Mouse (Mus musculus): ENCODE data around the gene Hist1h2bf. TPM values are rescaled to one million over a fixed set of nuclear protein-coding genes. Genes with fewer than 3 reads are reported as not detected.
"Not testable (repeated sequence)": the region's sequence is repeated elsewhere in the genome, so short reads cannot be mapped to it uniquely, and the experiment has no call there.

The Hist1h2bf gene
- total and polyA plus RNA-seq, 3 experiments: 2.2 to 1,093 TPM; not detected in 1

- Histone ChIP-seq H3K9ac (ENCODE audit: control insufficient read depth, low read depth, low read length, poor library complexity, severe bottlenecking) (peak overlapping the region; percentile 73), H3K4me3 (ENCODE audit: control insufficient read depth in 1 of 2, insufficient read depth in 1 of 2, low read depth in 2 of 2, low read length in 2 of 2) (peak overlapping the region; percentile 6 to 47), H3K27ac (ENCODE audit: control insufficient read depth, low read depth, low read length) (peak overlapping the region; percentile 86), H3K36me3 (ENCODE audit: control insufficient read depth in 1 of 2, insufficient read depth in 2 of 2, low read length in 2 of 2) (peaks cover 0 to 30% of the 10 kb centered on the region in 2 experiments; a peak in 2 of 4 replicates)
- TF ChIP-seq UBTF (IDR thresholded peaks at IDR 0.05; ENCODE audit: borderline replicate concordance, insufficient read depth, low read depth, low read length): peak; percentile 90; the same call in 1 of the 2 replicates
- peak; percentile 94 to 97; a peak in 3 of 4 replicates for TF ChIP-seq POLR2A (IDR thresholded peaks at IDR 0.05; ENCODE audit: control insufficient read depth in 1 of 2, insufficient read depth in 1 of 2, low read depth in 1 of 2, low read length in 2 of 2, poor library complexity in 1 of 2)
- TF ChIP-seq POLR2AphosphoS5 (IDR thresholded peaks at IDR 0.05; ENCODE audit: borderline replicate concordance, low read depth, low read length): peak; percentile 93; the same call in 1 of the 2 replicates
- DNase-seq (ENCODE audit: low read depth, low spot score): peak; percentile 75
- not testable (repeated sequence) for H3K4me1 ChIP-seq (ENCODE audit: control insufficient read depth in 1 of 2, insufficient read depth in 2 of 2, low read length in 2 of 2); H3K27me3 ChIP-seq (ENCODE audit: control insufficient read depth in 1 of 2, insufficient read depth in 2 of 2, low read length in 2 of 2); H3K79me2 ChIP-seq (ENCODE audit: control insufficient read depth, insufficient read depth, low read length, poor library complexity); H3K9me3 ChIP-seq (replicated peaks; ENCODE audit: insufficient read depth, low read length)
These were observed 1.9 kb upstream of the Hist1h2bf start for GRCm38 (mm10) chr13:23575864-23576313.

GRCm38 (mm10) chr13:23575271-23575851 is 1.4 kb upstream of the Hist1h2bf start, which contains the start of gene Hist1h3d:
Gene Hist1h3d, plus strand, starts transcription at chr13:23575763.
- Histone ChIP-seq H3K27me3 (ENCODE audit: control insufficient read depth in 1 of 2, insufficient read depth in 2 of 2, low read length in 2 of 2) (no peaks in the 10 kb centered on the region), H3K79me2 (ENCODE audit: control insufficient read depth, insufficient read depth, low read length, poor library complexity) (peaks cover 6% of the 10 kb centered on the region; the same call in 1 of the 2 replicates), H3K4me1 (ENCODE audit: control insufficient read depth in 1 of 2, insufficient read depth in 2 of 2, low read length in 2 of 2) (peaks cover 0 to 2% of the 10 kb centered on the region in 2 experiments; a peak in 1 of 4 replicates), H3K9me3 (replicated peaks; ENCODE audit: insufficient read depth, low read length) (no peaks in the 10 kb centered on the region), H3K36me3 (ENCODE audit: control insufficient read depth in 1 of 2, insufficient read depth in 2 of 2, low read length in 2 of 2) (peaks cover 0 to 24% of the 10 kb centered on the region in 2 experiments; a peak in 2 of 4 replicates), H3K4me3 (ENCODE audit: control insufficient read depth in 1 of 2, insufficient read depth in 1 of 2, low read depth in 2 of 2, low read length in 2 of 2) (peak within 1 kb of the TSS; percentile 14 to 47), H3K9ac (ENCODE audit: control insufficient read depth, low read depth, low read length, poor library complexity, severe bottlenecking) (peak within 1 kb of the TSS; percentile 77), H3K27ac (ENCODE audit: control insufficient read depth, low read depth, low read length) (peak within 1 kb of the TSS; percentile 98)
- TF ChIP-seq MAX (IDR thresholded peaks at IDR 0.05; ENCODE audit: low read length) (no peak), TBP (IDR thresholded peaks at IDR 0.05; ENCODE audit: low read depth, low read length) (peak; percentile 99), EP300 (IDR thresholded peaks at IDR 0.05; ENCODE audit: low read depth in 1 of 2, low read length in 2 of 2) (no peak), NELFE (IDR thresholded peaks at IDR 0.05; ENCODE audit: low read depth, low read length) (no peak), ZKSCAN1 (IDR thresholded peaks at IDR 0.05; ENCODE audit: low read depth, low read length) (no peak), MEF2A (IDR thresholded peaks at IDR 0.05; ENCODE audit: extremely low read depth, insufficient replicate concordance, low read depth, low read length, poor library complexity, severe bottlenecking) (no peak), GATA1 (IDR thresholded peaks at IDR 0.05; ENCODE audit: low read depth, low read length) (no peak), POLR2A (IDR thresholded peaks at IDR 0.05; ENCODE audit: control insufficient read depth in 1 of 2, insufficient read depth in 1 of 2, low read depth in 1 of 2, low read length in 2 of 2, poor library complexity in 1 of 2) (peak in 1 of 2 experiments; percentile 93; a peak in 1 of 4 replicates), MYC (IDR thresholded peaks at IDR 0.05; ENCODE audit: low read depth, low read length) (no peak), UBTF (IDR thresholded peaks at IDR 0.05; ENCODE audit: borderline replicate concordance, insufficient read depth, low read depth, low read length) (no peak), CHD2 (IDR thresholded peaks at IDR 0.05; ENCODE audit: low read length) (no peak), MAFK (IDR thresholded peaks at IDR 0.05; ENCODE audit: borderline replicate concordance, low read depth, low read length) (no peak), E2F4 (IDR thresholded peaks at IDR 0.05; ENCODE audit: borderline replicate concordance, low read depth, low read length) (no peak), ZC3H11A (IDR thresholded peaks at IDR 0.05; ENCODE audit: low read depth, low read length) (no peak), CHD1 (IDR thresholded peaks at IDR 0.05; ENCODE audit: low read depth, low read length) (no peak), HCFC1 (IDR thresholded peaks at IDR 0.05; ENCODE audit: low read depth, low read length) (no peak), JUND (IDR thresholded peaks at IDR 0.05; ENCODE audit: low read depth, low read length) (no peak), CTCF (IDR thresholded peaks at IDR 0.05 in 2 of 3, conservative IDR thresholded peaks at IDR 0.05 in 1 of 3; ENCODE audit: control insufficient read depth in 1 of 3, insufficient read depth in 1 of 3, low read depth in 2 of 3, low read length in 3 of 3, poor library complexity in 1 of 3, severe bottlenecking in 1 of 3) (no peak), POLR2AphosphoS5 (IDR thresholded peaks at IDR 0.05; ENCODE audit: borderline replicate concordance, low read depth, low read length) (peak; percentile 96; the same call in 1 of the 2 replicates), BHLHE40 (IDR thresholded peaks at IDR 0.05; ENCODE audit: borderline replicate concordance, low read depth, low read length) (no peak), SIN3A (IDR thresholded peaks at IDR 0.05; ENCODE audit: low read length) (no peak), NRF1 (IDR thresholded peaks at IDR 0.05; ENCODE audit: insufficient read depth, low read depth, low read length, poor library complexity, severe bottlenecking) (no peak), RCOR1 (IDR thresholded peaks at IDR 0.05; ENCODE audit: low read depth, low read length) (no peak)
- DNase-seq (ENCODE audit: low read depth, low spot score): peak; percentile 95

All from MEL (cell line).